ENCODE assay signal across 9 mouse cellular contexts in the genomic region with DNA sequence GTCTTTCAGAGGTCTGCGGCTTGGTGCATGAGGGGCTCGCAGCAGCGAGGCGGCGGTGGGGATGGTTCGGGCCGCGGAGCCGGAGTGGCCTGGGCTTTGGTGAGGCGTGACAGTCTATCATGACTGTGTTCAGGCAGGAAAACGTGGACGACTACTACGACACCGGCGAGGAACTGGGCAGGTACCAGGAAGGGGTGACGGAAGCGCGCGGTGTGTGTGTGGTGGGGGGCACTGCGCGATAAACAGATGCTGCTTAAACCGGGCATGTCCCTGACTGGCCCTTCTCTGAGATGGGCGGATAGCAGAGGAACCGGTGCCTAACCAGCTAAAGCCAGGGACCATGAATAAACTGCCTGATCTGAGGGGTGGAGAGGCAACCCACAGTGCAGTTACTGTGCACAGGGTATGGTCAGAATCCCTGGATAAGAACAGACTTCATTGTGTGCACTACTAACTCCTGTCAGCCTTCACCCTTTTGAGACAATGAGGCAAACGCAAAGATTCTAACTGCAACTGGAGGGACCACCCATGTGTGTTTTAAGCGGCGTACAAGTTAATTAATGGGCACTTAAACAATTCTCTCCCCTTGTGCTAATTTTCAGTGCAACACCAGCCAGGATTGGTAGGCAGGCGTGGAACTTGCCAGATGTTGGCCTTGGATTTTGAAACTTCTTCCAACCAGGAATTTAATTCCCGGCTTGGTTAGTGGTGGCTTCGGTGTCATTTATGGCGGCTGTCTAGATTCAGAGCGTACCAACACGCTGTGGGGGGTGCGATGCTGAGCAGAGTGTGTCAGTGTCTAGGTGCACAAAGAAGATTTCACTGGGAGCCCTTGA. TPM values are rescaled to one million over a fixed set of nuclear protein-coding genes. Genes with fewer than 3 reads are reported as not detected.
DNase-seq lines count a peak whose midpoint lies in the region; ATAC-seq lines count a peak whose summit lies in the region.
"Had no signal": no experiment of that assay in that cellular context is flagged by ENCODE, and none has a peak within 500 bp of the region (broad histone marks: within the 10 kb centered on the region; RNA-seq: fewer than 3 reads in every experiment).

No protein-coding gene starts in this region.

- no peaks in the 10 kb centered on the region for H3K9me3 ChIP-seq in forebrain, embryonic 15.5 days
- no peaks in the 10 kb centered on the region for H3K9me3 ChIP-seq in hindbrain, embryonic 15.5 days
- no peaks in the 10 kb centered on the region for H3K9me3 ChIP-seq in limb, embryonic 13.5 days
- H3K9me3 ChIP-seq in midbrain, embryonic 12.5 days, result no peaks in the 10 kb centered on the region

- H3K9ac ChIP-seq in forebrain, embryonic 15.5 days (replicated peaks), result peak overlapping the region; percentile 95
- H3K9ac ChIP-seq in hindbrain, embryonic 15.5 days, result peak overlapping the region; percentile 83
- peak overlapping the region; percentile 79 for H3K9ac ChIP-seq in limb, embryonic 13.5 days
- H3K9ac ChIP-seq in midbrain, embryonic 12.5 days (replicated peaks), result peak overlapping the region; percentile 89

- peak overlapping the region; percentile 50 for H3K4me2 ChIP-seq in forebrain, embryonic 15.5 days (replicated peaks)
- H3K4me2 ChIP-seq in hindbrain, embryonic 15.5 days, result peak overlapping the region; percentile 70
- H3K4me2 ChIP-seq in limb, embryonic 13.5 days (replicated peaks), result peak overlapping the region; percentile 85
- H3K4me2 ChIP-seq in midbrain, embryonic 12.5 days (replicated peaks), result peak overlapping the region; percentile 66

- H3K27me3 ChIP-seq in forebrain, embryonic 15.5 days, result no peaks in the 10 kb centered on the region
- no peaks in the 10 kb centered on the region for H3K27me3 ChIP-seq in hindbrain, embryonic 15.5 days
- H3K27me3 ChIP-seq in limb, embryonic 13.5 days, result no peaks in the 10 kb centered on the region
- no peaks in the 10 kb centered on the region for H3K27me3 ChIP-seq in midbrain, embryonic 12.5 days

- H3K36me3 ChIP-seq in forebrain, embryonic 15.5 days, result peaks cover 12% of the 10 kb centered on the region; the same call in 1 of the 2 replicates
- H3K36me3 ChIP-seq in hindbrain, embryonic 15.5 days, result no peaks in the 10 kb centered on the region
- H3K36me3 ChIP-seq in limb, embryonic 13.5 days, result peaks cover 3% of the 10 kb centered on the region; the same call in 1 of the 2 replicates
- peaks cover 15% of the 10 kb centered on the region; the same call in 1 of the 2 replicates for H3K36me3 ChIP-seq in midbrain, embryonic 12.5 days
- H3K36me3 ChIP-seq: G1E had no signal

- peak; percentile 71 for ATAC-seq in forebrain, embryonic 15.5 days (replicated peaks)
- peak; percentile 75 for ATAC-seq in hindbrain, embryonic 15.5 days (ENCODE audit: low FRiP score, low read depth)
- peak; percentile 70 for ATAC-seq in limb, embryonic 13.5 days (ENCODE audit: low FRiP score, low read depth)
- peak; percentile 73 for ATAC-seq in midbrain, embryonic 12.5 days (ENCODE audit: low FRiP score, low read depth)

- H3K4me3 ChIP-seq in forebrain, embryonic 15.5 days, result peak overlapping the region; percentile 97
- peak overlapping the region; percentile 93 for H3K4me3 ChIP-seq in hindbrain, embryonic 15.5 days
- H3K4me3 ChIP-seq in limb, embryonic 13.5 days, result peak overlapping the region; percentile 74
- H3K4me3 ChIP-seq in midbrain, embryonic 12.5 days, result peak overlapping the region; percentile 80

- H3K27ac ChIP-seq in forebrain, embryonic 15.5 days (replicated peaks), result peak overlapping the region; percentile 96
- peak overlapping the region; percentile 93 for H3K27ac ChIP-seq in hindbrain, embryonic 15.5 days (replicated peaks)
- peak overlapping the region; percentile 69 for H3K27ac ChIP-seq in limb, embryonic 13.5 days
- H3K27ac ChIP-seq in midbrain, embryonic 12.5 days (replicated peaks), result peak overlapping the region; percentile 92

- peaks cover 30% of the 10 kb centered on the region for H3K4me1 ChIP-seq in forebrain, embryonic 15.5 days
- peaks cover 29% of the 10 kb centered on the region for H3K4me1 ChIP-seq in hindbrain, embryonic 15.5 days (replicated peaks)
- peaks cover 27% of the 10 kb centered on the region for H3K4me1 ChIP-seq in limb, embryonic 13.5 days
- H3K4me1 ChIP-seq in midbrain, embryonic 12.5 days, result peaks cover 18% of the 10 kb centered on the region

- 3% methylated on average over 34 of the region's 34 CpGs for WGBS in forebrain, embryonic 15.5 days
- WGBS in hindbrain, embryonic 15.5 days, result 4% methylated on average over 34 of the region's 34 CpGs
- 6% methylated on average over 34 of the region's 34 CpGs for WGBS in limb, embryonic 13.5 days
- 9% methylated on average over 34 of the region's 34 CpGs for WGBS in midbrain, embryonic 12.5 days

- peak; percentile 44 to 60 for DNase-seq in heart, adult 18-20 months
- no peak for DNase-seq in heart, adult 8-10 months (ENCODE audit: low spot score)
- peak; percentile 54 for DNase-seq in brain, adult 2 months (ENCODE audit: low read depth, low spot score)
- DNase-seq in thymus, adult 18-20 months, result peak; percentile 24 to 41

RNA-seq across cellular contexts. Expression of a gene that starts 0.9 kb away (rescaled TPM):
- 10 to 100 TPM; 27.7 to 30.2 TPM for total RNA-seq in heart, adult 18-20 months (2021)
- 10 to 100 TPM; 26.5 to 33.0 (median 29.5) TPM for total RNA-seq in heart, adult 8-10 months (2022)
- polyA plus RNA-seq in forebrain, embryonic 15.5 days (2015; fragmentation: Nextera tagmentation; extraction: Ambion mirVana), result 54.7 and 56.5 TPM in 2 replicates
- polyA plus RNA-seq in hindbrain, embryonic 15.5 days (2015; fragmentation: Nextera tagmentation; extraction: Ambion mirVana), result 39.9 and 42.6 TPM in 2 replicates
- polyA plus RNA-seq in limb, embryonic 13.5 days (2015; fragmentation: Nextera tagmentation; extraction: Ambion mirVana), result 20.5 and 23.0 TPM in 2 replicates
- 36.1 and 36.7 TPM in 2 replicates for polyA plus RNA-seq in midbrain, embryonic 12.5 days (2016; fragmentation: Nextera tagmentation; extraction: Ambion mirVana)
- polyA plus RNA-seq: G1E had no signal
